Mouse (Mus musculus): ENCODE measurements around the gene Dach1. TPM values are rescaled to one million over a fixed set of nuclear protein-coding genes. Genes with fewer than 3 reads are reported as not detected.

Dach1 gene
- polyA plus RNA-seq, 1 experiment: 0.23 TPM

- H3K36me3 ChIP-seq (ENCODE audit: control insufficient read depth, insufficient read depth, low read length): no peaks in the 10 kb centered on the region
- WGBS: 91% methylated on average over 3 of the region's 3 CpGs
These were observed 60.8 kb downstream of the Dach1 start for GRCm38 (mm10) chr14:98108764-98109163.

GRCm38 (mm10) chr14:98106208-98106607 is 63.4 kb downstream of the Dach1 start:
- TF ChIP-seq POLR2A (IDR thresholded peaks at IDR 0.05; ENCODE audit: low read depth, low read length) (no peak), CTCF (IDR thresholded peaks at IDR 0.05; ENCODE audit: extremely low read depth, insufficient read depth, insufficient read length, insufficient replicate concordance) (no peak)

More at GRCm38 (mm10) chr14:98108764-98109163, 60.8 kb downstream of the Dach1 start:
- no peaks in the 10 kb centered on the region for H3K4me1 ChIP-seq (ENCODE audit: control insufficient read depth, insufficient read depth, insufficient read length)
- no peak overlapping the region for H3K4me3 ChIP-seq (ENCODE audit: extremely low read depth, insufficient read depth, insufficient read length)
- H3K27ac ChIP-seq (ENCODE audit: insufficient read depth, low read length): no peak overlapping the region
- no peak for DNase-seq (ENCODE audit: low read depth in 1 of 2, low spot score in 2 of 2)
- H3K27me3 ChIP-seq (ENCODE audit: control insufficient read depth, insufficient read depth, low read length): no peaks in the 10 kb centered on the region
- TF ChIP-seq POLR2A (IDR thresholded peaks at IDR 0.05; ENCODE audit: low read depth, low read length): no peak
- TF ChIP-seq CTCF (IDR thresholded peaks at IDR 0.05; ENCODE audit: extremely low read depth, insufficient read depth, insufficient read length, insufficient replicate concordance): no peak

GRCm38 (mm10) chr14:98104314-98104955 is 65.1 kb downstream of the Dach1 start:
- Histone ChIP-seq H3K4me1 (ENCODE audit: control insufficient read depth, insufficient read depth, insufficient read length) (no peaks in the 10 kb centered on the region), H3K27me3 (ENCODE audit: control insufficient read depth, insufficient read depth, low read length) (no peaks in the 10 kb centered on the region), H3K36me3 (ENCODE audit: control insufficient read depth, insufficient read depth, low read length) (no peaks in the 10 kb centered on the region), H3K27ac (ENCODE audit: insufficient read depth, low read length) (no peak overlapping the region), H3K4me3 (ENCODE audit: extremely low read depth, insufficient read depth, insufficient read length) (no peak overlapping the region)
- DNase-seq (ENCODE audit: low read depth in 1 of 2, low spot score in 2 of 2): no peak
- TF ChIP-seq CTCF (IDR thresholded peaks at IDR 0.05; ENCODE audit: extremely low read depth, insufficient read depth, insufficient read length, insufficient replicate concordance) (no peak), POLR2A (IDR thresholded peaks at IDR 0.05; ENCODE audit: low read depth, low read length) (no peak)
- WGBS: 90% methylated on average over 10 of the region's 10 CpGs

More at GRCm38 (mm10) chr14:98106208-98106607, 63.4 kb downstream of the Dach1 start:
- Histone ChIP-seq H3K27ac (ENCODE audit: insufficient read depth, low read length) (no peak overlapping the region), H3K4me3 (ENCODE audit: extremely low read depth, insufficient read depth, insufficient read length) (no peak overlapping the region), H3K4me1 (ENCODE audit: control insufficient read depth, insufficient read depth, insufficient read length) (no peaks in the 10 kb centered on the region), H3K27me3 (ENCODE audit: control insufficient read depth, insufficient read depth, low read length) (no peaks in the 10 kb centered on the region), H3K36me3 (ENCODE audit: control insufficient read depth, insufficient read depth, low read length) (no peaks in the 10 kb centered on the region)
- DNase-seq (ENCODE audit: low read depth in 1 of 2, low spot score in 2 of 2): no peak

DNA sequence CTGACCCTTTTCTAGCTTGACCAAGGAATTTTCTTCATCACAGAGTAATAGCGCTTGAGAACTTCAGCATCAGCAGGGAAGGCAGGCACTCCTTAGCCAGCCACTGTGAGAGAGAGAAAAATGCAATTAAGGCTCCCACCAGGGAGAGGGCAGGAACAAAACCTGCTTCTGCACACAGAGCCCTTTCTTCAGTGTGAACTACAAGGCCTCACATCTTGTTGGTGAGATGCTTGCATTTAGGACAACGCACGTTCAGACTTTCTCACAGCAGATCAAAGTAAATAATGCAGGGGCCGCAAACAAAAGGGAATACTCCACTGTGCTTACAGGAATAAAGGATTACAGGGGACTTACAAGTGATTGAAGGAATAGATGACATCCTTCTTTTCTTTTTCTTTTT is 74.3 kb downstream of the Dach1 start:
- WGBS: 86% methylated on average over 4 of the region's 4 CpGs
- Histone ChIP-seq H3K27me3 (ENCODE audit: control insufficient read depth, insufficient read depth, low read length) (no peaks in the 10 kb centered on the region), H3K36me3 (ENCODE audit: control insufficient read depth, insufficient read depth, low read length) (no peaks in the 10 kb centered on the region), H3K4me3 (ENCODE audit: extremely low read depth, insufficient read depth, insufficient read length) (no peak overlapping the region), H3K4me1 (ENCODE audit: control insufficient read depth, insufficient read depth, insufficient read length) (no peaks in the 10 kb centered on the region), H3K27ac (ENCODE audit: insufficient read depth, low read length) (no peak overlapping the region)
- TF ChIP-seq CTCF (IDR thresholded peaks at IDR 0.05; ENCODE audit: extremely low read depth, insufficient read depth, insufficient read length, insufficient replicate concordance) (no peak), POLR2A (IDR thresholded peaks at IDR 0.05; ENCODE audit: low read depth, low read length) (no peak)
- DNase-seq (ENCODE audit: low read depth in 1 of 2, low spot score in 2 of 2): no peak

DNA sequence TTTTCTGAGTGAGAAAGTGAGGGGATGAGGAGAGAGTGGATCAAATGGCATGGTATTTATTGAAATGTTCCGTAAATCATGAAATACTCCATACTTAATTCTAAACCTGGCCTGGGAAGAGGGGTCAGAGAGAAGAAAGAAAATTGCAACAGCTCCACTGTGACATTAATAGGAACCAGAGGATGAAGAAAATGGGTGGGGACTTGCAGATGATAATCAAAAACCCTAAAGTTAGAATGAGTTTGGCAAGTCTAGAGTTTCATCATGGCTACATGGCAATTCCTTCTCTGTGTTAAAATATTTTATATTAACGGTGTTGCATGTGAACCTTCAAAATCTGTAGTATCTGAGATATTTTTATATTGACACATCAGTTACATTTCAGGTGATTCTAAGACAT is 80.3 kb downstream of the Dach1 start:
- H3K36me3 ChIP-seq (ENCODE audit: control insufficient read depth, insufficient read depth, low read length): no peaks in the 10 kb centered on the region
- no peak overlapping the region for H3K27ac ChIP-seq (ENCODE audit: insufficient read depth, low read length)
- no peaks in the 10 kb centered on the region for H3K27me3 ChIP-seq (ENCODE audit: control insufficient read depth, insufficient read depth, low read length)
- no peak for DNase-seq (ENCODE audit: low read depth in 1 of 2, low spot score in 2 of 2)
- no peaks in the 10 kb centered on the region for H3K4me1 ChIP-seq (ENCODE audit: control insufficient read depth, insufficient read depth, insufficient read length)
- TF ChIP-seq POLR2A (IDR thresholded peaks at IDR 0.05; ENCODE audit: low read depth, low read length): no peak
- TF ChIP-seq CTCF (IDR thresholded peaks at IDR 0.05; ENCODE audit: extremely low read depth, insufficient read depth, insufficient read length, insufficient replicate concordance): no peak
- no peak overlapping the region for H3K4me3 ChIP-seq (ENCODE audit: extremely low read depth, insufficient read depth, insufficient read length)
- 91% methylated on average over 2 of the region's 2 CpGs for WGBS

- TF ChIP-seq CTCF (IDR thresholded peaks at IDR 0.05; ENCODE audit: extremely low read depth, insufficient read depth, insufficient read length, insufficient replicate concordance) (no peak), POLR2A (IDR thresholded peaks at IDR 0.05; ENCODE audit: low read depth, low read length) (no peak)
- 57% methylated on average over 2 of the region's 2 CpGs for WGBS
- no peak overlapping the region for H3K27ac ChIP-seq (ENCODE audit: insufficient read depth, low read length)
These were observed 82.2 kb downstream of the Dach1 start for GRCm38 (mm10) chr14:98087355-98087754.

DNA sequence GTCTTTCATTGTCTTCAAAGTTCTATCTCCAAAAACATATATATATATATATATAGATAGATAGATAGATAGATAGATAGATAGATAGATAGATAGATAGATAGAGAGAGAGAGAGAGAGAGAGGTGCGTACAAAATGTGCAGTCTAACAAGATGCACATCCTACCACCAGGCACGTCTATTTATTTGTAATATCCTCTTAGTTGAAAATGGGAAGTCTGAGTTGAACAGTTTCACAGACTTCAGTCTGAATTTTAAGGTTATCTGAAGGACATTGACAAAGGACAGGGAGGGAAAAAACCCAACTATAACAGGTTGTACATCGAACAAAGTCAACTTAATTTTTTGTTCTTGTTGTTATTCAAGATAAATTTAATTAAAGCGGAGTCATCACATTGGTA is 82.8 kb downstream of the Dach1 start:
- no peak for DNase-seq (ENCODE audit: low read depth in 1 of 2, low spot score in 2 of 2)
- Histone ChIP-seq H3K4me3 (ENCODE audit: extremely low read depth, insufficient read depth, insufficient read length) (no peak overlapping the region), H3K36me3 (ENCODE audit: control insufficient read depth, insufficient read depth, low read length) (no peaks in the 10 kb centered on the region), H3K4me1 (ENCODE audit: control insufficient read depth, insufficient read depth, insufficient read length) (no peaks in the 10 kb centered on the region), H3K27me3 (ENCODE audit: control insufficient read depth, insufficient read depth, low read length) (no peaks in the 10 kb centered on the region), H3K27ac (ENCODE audit: insufficient read depth, low read length) (no peak overlapping the region)
- TF ChIP-seq POLR2A (IDR thresholded peaks at IDR 0.05; ENCODE audit: low read depth, low read length): no peak
- TF ChIP-seq CTCF (IDR thresholded peaks at IDR 0.05; ENCODE audit: extremely low read depth, insufficient read depth, insufficient read length, insufficient replicate concordance): no peak
- WGBS: 83% methylated on average over 4 of the region's 4 CpGs

More at GRCm38 (mm10) chr14:98087355-98087754, 82.2 kb downstream of the Dach1 start:
- no peak overlapping the region for H3K4me3 ChIP-seq (ENCODE audit: extremely low read depth, insufficient read depth, insufficient read length)
- no peaks in the 10 kb centered on the region for H3K36me3 ChIP-seq (ENCODE audit: control insufficient read depth, insufficient read depth, low read length)
- no peaks in the 10 kb centered on the region for H3K4me1 ChIP-seq (ENCODE audit: control insufficient read depth, insufficient read depth, insufficient read length)
- H3K27me3 ChIP-seq (ENCODE audit: control insufficient read depth, insufficient read depth, low read length): no peaks in the 10 kb centered on the region
- DNase-seq (ENCODE audit: low read depth in 1 of 2, low spot score in 2 of 2): no peak
